Mouse (Mus musculus): Measurements from ENCODE around the gene Fsd2. TPM values are rescaled to one million over a fixed set of nuclear protein-coding genes. Genes with fewer than 3 reads are reported as not detected.

Gene Fsd2
- polyA plus RNA-seq, 1 experiment, result 2.7 TPM

- 45% methylated on average over 7 of the region's 7 CpGs for WGBS
- no peak for TF ChIP-seq POLR2A (IDR thresholded peaks at IDR 0.05; ENCODE audit: borderline replicate concordance, extremely low read depth, low read depth, low read length)
- TF ChIP-seq CTCF (IDR thresholded peaks at IDR 0.05; ENCODE audit: insufficient read depth, low read length), result no peak
- H3K4me1 ChIP-seq (ENCODE audit: control insufficient read depth, insufficient read depth, low read length), result no peaks in the 10 kb centered on the region
- no peak within 1 kb of the TSS for H3K4me3 ChIP-seq (replicated peaks; ENCODE audit: extremely low read depth, low read depth, low read length)
- DNase-seq, result no peak
These were observed 68.6 kb downstream of the Fsd2 start, which contains the start of gene BC048679 for GRCm38 (mm10) chr7:81498181-81498580. Gene BC048679 (minus strand): TSS chr7:81498281.

- DNase-seq, result no peak
- Histone ChIP-seq H3K4me1 (ENCODE audit: control insufficient read depth, insufficient read depth, low read length) (no peaks in the 10 kb centered on the region), H3K4me3 (replicated peaks; ENCODE audit: extremely low read depth, low read depth, low read length) (no peak overlapping the region)
- 20% methylated on average over 6 of the region's 6 CpGs for WGBS
- no peak for TF ChIP-seq CTCF (IDR thresholded peaks at IDR 0.05; ENCODE audit: insufficient read depth, low read length)
- no peak for TF ChIP-seq POLR2A (IDR thresholded peaks at IDR 0.05; ENCODE audit: borderline replicate concordance, extremely low read depth, low read depth, low read length)
These were observed 69.6 kb downstream of the Fsd2 start for GRCm38 (mm10) chr7:81497171-81497570.

GRCm38 (mm10) chr7:81493331-81494021 lies 73.3 kb downstream of the Fsd2 start, which contains the start of gene Ap3b2:
Gene Ap3b2 (minus strand): TSS chr7:81493925.
- no peak for TF ChIP-seq POLR2A (IDR thresholded peaks at IDR 0.05; ENCODE audit: borderline replicate concordance, extremely low read depth, low read depth, low read length)
- TF ChIP-seq CTCF (IDR thresholded peaks at IDR 0.05; ENCODE audit: insufficient read depth, low read length), result no peak
- no peaks in the 10 kb centered on the region for H3K4me1 ChIP-seq (ENCODE audit: control insufficient read depth, insufficient read depth, low read length)
- DNase-seq, result peak; percentile 30
- under 1% methylated on average over 57 of the region's 57 CpGs for WGBS
- H3K4me3 ChIP-seq (replicated peaks; ENCODE audit: extremely low read depth, low read depth, low read length), result no peak within 1 kb of the TSS

GRCm38 (mm10) chr7:81492628-81493027 lies 74.1 kb downstream of the Fsd2 start:
- no peak overlapping the region for H3K4me3 ChIP-seq (replicated peaks; ENCODE audit: extremely low read depth, low read depth, low read length)
- WGBS, result 52% methylated on average over 9 of the region's 9 CpGs
- no peak for DNase-seq

GRCm38 (mm10) chr7:81489649-81490048 lies 77.1 kb downstream of the Fsd2 start:
- Histone ChIP-seq H3K4me1 (ENCODE audit: control insufficient read depth, insufficient read depth, low read length) (no peaks in the 10 kb centered on the region), H3K4me3 (replicated peaks; ENCODE audit: extremely low read depth, low read depth, low read length) (no peak overlapping the region)
- DNase-seq, result no peak
- TF ChIP-seq POLR2A (IDR thresholded peaks at IDR 0.05; ENCODE audit: borderline replicate concordance, extremely low read depth, low read depth, low read length), result no peak
- TF ChIP-seq CTCF (IDR thresholded peaks at IDR 0.05; ENCODE audit: insufficient read depth, low read length), result no peak
- WGBS, result 6% methylated on average over 9 of the region's 9 CpGs

More at GRCm38 (mm10) chr7:81492628-81493027, 74.1 kb downstream of the Fsd2 start:
- H3K4me1 ChIP-seq (ENCODE audit: control insufficient read depth, insufficient read depth, low read length), result no peaks in the 10 kb centered on the region
- no peak for TF ChIP-seq CTCF (IDR thresholded peaks at IDR 0.05; ENCODE audit: insufficient read depth, low read length)
- no peak for TF ChIP-seq POLR2A (IDR thresholded peaks at IDR 0.05; ENCODE audit: borderline replicate concordance, extremely low read depth, low read depth, low read length)

Other genes starting within 250 kb of the Fsd2 start
- gene Rps17, start 221.7 kb downstream of the Fsd2 start, polyA plus RNA-seq (2012; rRNA removed), result 669 and 673 TPM in 2 replicates
- gene Cpeb1, start 111.5 kb downstream of the Fsd2 start, polyA plus RNA-seq (2012; rRNA removed), result 12.5 and 15.9 TPM in 2 replicates
- gene Ap3b2, start 73.0 kb downstream of the Fsd2 start, polyA plus RNA-seq (2012; rRNA removed), result 0.08 and 0.09 TPM in 2 replicates
- gene BC048679, start 68.7 kb downstream of the Fsd2 start, polyA plus RNA-seq (2012; rRNA removed), result not detected in 2 replicates
- 24.8 and 28.2 TPM in 2 replicates for gene Whamm, start 4.3 kb upstream of the Fsd2 start, polyA plus RNA-seq (2012; rRNA removed)
- gene Homer2, start 140.6 kb upstream of the Fsd2 start, polyA plus RNA-seq (2012; rRNA removed), result 2.2 and 2.8 TPM in 2 replicates
- 7.6 and 13.6 TPM in 2 replicates for gene Ramac, start 196.0 kb upstream of the Fsd2 start, polyA plus RNA-seq (2012; rRNA removed)
- 12.4 and 17.5 TPM in 2 replicates for gene 3110040N11Rik, start 222.5 kb upstream of the Fsd2 start, polyA plus RNA-seq (2012; rRNA removed)

All from lung, adult 2 months (tissue).